Mouse (Mus musculus): ENCODE results near the gene Clca3a2. TPM values are rescaled to one million over a fixed set of nuclear protein-coding genes. Genes with fewer than 3 reads are reported as not detected.
"Not testable (repeated sequence)": the region's sequence is repeated elsewhere in the genome, so short reads cannot be mapped to it uniquely, and the experiment has no call there.

Clca3a2 gene
- not detected in 2 replicates for polyA plus RNA-seq (2014; fragmentation: Nextera tagmentation; extraction: Ambion mirVana)

GRCm38 (mm10) chr3:144819219-144819618 is at the start of gene Clca3a2:
Clca3a2 (minus strand) TSS chr3:144819494.
- not testable (repeated sequence) for H3K9me3 ChIP-seq (ENCODE audit: control insufficient read depth, low read length); H3K36me3 ChIP-seq (ENCODE audit: control insufficient read depth, insufficient read depth, low read length); H3K4me3 ChIP-seq (ENCODE audit: low read depth, low read length); H3K27me3 ChIP-seq (ENCODE audit: control insufficient read depth, insufficient read depth, low read length); H3K9ac ChIP-seq (ENCODE audit: low read length); DNase-seq (ENCODE audit: low spot score); H3K4me1 ChIP-seq (replicated peaks; ENCODE audit: control insufficient read depth, insufficient read depth, low read length); H3K4me2 ChIP-seq (ENCODE audit: low read depth, low read length, severe bottlenecking); ATAC-seq (replicated peaks; ENCODE audit: low FRiP score); H3K27ac ChIP-seq (ENCODE audit: low read depth, low read length)
- 90% methylated on average over 6 of the region's 6 CpGs for WGBS

- H3K9me3 ChIP-seq (ENCODE audit: control insufficient read depth, low read length), result no peaks in the 10 kb centered on the region
- DNase-seq (ENCODE audit: low spot score) (no peak), ATAC-seq (replicated peaks; ENCODE audit: low FRiP score) (no peak)
- WGBS, result 78% methylated on average over 4 of the region's 4 CpGs
- H3K9ac ChIP-seq (ENCODE audit: low read length), result no peak overlapping the region
- H3K27me3 ChIP-seq (ENCODE audit: control insufficient read depth, insufficient read depth, low read length), result no peaks in the 10 kb centered on the region
- no peak overlapping the region for H3K4me3 ChIP-seq (ENCODE audit: low read depth, low read length)
- no peak overlapping the region for H3K4me2 ChIP-seq (ENCODE audit: low read depth, low read length, severe bottlenecking)
- no peaks in the 10 kb centered on the region for H3K36me3 ChIP-seq (ENCODE audit: control insufficient read depth, insufficient read depth, low read length)
- H3K27ac ChIP-seq (ENCODE audit: low read depth, low read length), result no peak overlapping the region
- no peaks in the 10 kb centered on the region for H3K4me1 ChIP-seq (replicated peaks; ENCODE audit: control insufficient read depth, insufficient read depth, low read length)
Observed at GRCm38 (mm10) chr3:144849584-144849983, 30.3 kb upstream of the Clca3a2 start.

GRCm38 (mm10) chr3:144849014-144849556 is 29.8 kb upstream of the Clca3a2 start, which contains the start of gene Clca3b:
Clca3b (minus strand) TSS chr3:144849357.
- H3K27me3 ChIP-seq (ENCODE audit: control insufficient read depth, insufficient read depth, low read length); H3K9ac ChIP-seq (ENCODE audit: low read length); H3K27ac ChIP-seq (ENCODE audit: low read depth, low read length); H3K9me3 ChIP-seq (ENCODE audit: control insufficient read depth, low read length); ATAC-seq (replicated peaks; ENCODE audit: low FRiP score); H3K4me1 ChIP-seq (replicated peaks; ENCODE audit: control insufficient read depth, insufficient read depth, low read length); H3K36me3 ChIP-seq (ENCODE audit: control insufficient read depth, insufficient read depth, low read length); H3K4me2 ChIP-seq (ENCODE audit: low read depth, low read length, severe bottlenecking); H3K4me3 ChIP-seq (ENCODE audit: low read depth, low read length); DNase-seq (ENCODE audit: low spot score): not testable (repeated sequence)
- 90% methylated on average over 9 of the region's 9 CpGs for WGBS

GRCm38 (mm10) chr3:144827257-144827656 is 8.0 kb upstream of the Clca3a2 start:
- no peaks in the 10 kb centered on the region for H3K9me3 ChIP-seq (ENCODE audit: control insufficient read depth, low read length)
- H3K4me2 ChIP-seq (ENCODE audit: low read depth, low read length, severe bottlenecking), result no peak overlapping the region
- no peak for DNase-seq (ENCODE audit: low spot score)
- ATAC-seq (replicated peaks; ENCODE audit: low FRiP score), result no peak
- no peak overlapping the region for H3K9ac ChIP-seq (ENCODE audit: low read length)
- no peaks in the 10 kb centered on the region for H3K27me3 ChIP-seq (ENCODE audit: control insufficient read depth, insufficient read depth, low read length)
- no peak overlapping the region for H3K27ac ChIP-seq (ENCODE audit: low read depth, low read length)
- no peaks in the 10 kb centered on the region for H3K36me3 ChIP-seq (ENCODE audit: control insufficient read depth, insufficient read depth, low read length)
- H3K4me1 ChIP-seq (replicated peaks; ENCODE audit: control insufficient read depth, insufficient read depth, low read length), result no peaks in the 10 kb centered on the region
- WGBS, result 91% methylated on average over 6 of the region's 6 CpGs
- H3K4me3 ChIP-seq (ENCODE audit: low read depth, low read length), result no peak overlapping the region

- 23% methylated on average over 10 of the region's 10 CpGs for WGBS
- Histone ChIP-seq H3K27ac (ENCODE audit: low read depth, low read length) (no peak overlapping the region), H3K9ac (ENCODE audit: low read length) (no peak overlapping the region), H3K4me1 (replicated peaks; ENCODE audit: control insufficient read depth, insufficient read depth, low read length) (no peaks in the 10 kb centered on the region), H3K36me3 (ENCODE audit: control insufficient read depth, insufficient read depth, low read length) (no peaks in the 10 kb centered on the region), H3K9me3 (ENCODE audit: control insufficient read depth, low read length) (no peaks in the 10 kb centered on the region), H3K4me2 (ENCODE audit: low read depth, low read length, severe bottlenecking) (no peak overlapping the region), H3K27me3 (ENCODE audit: control insufficient read depth, insufficient read depth, low read length) (no peaks in the 10 kb centered on the region), H3K4me3 (ENCODE audit: low read depth, low read length) (no peak overlapping the region)
- peak; percentile 88 for ATAC-seq (replicated peaks; ENCODE audit: low FRiP score)
- peak; percentile 87 for DNase-seq (ENCODE audit: low spot score)
Observed at GRCm38 (mm10) chr3:144825151-144825550, 5.9 kb upstream of the Clca3a2 start.

GRCm38 (mm10) chr3:144823331-144823730 is 4.0 kb upstream of the Clca3a2 start:
- H3K4me1 ChIP-seq (replicated peaks; ENCODE audit: control insufficient read depth, insufficient read depth, low read length), result no peaks in the 10 kb centered on the region
- H3K9ac ChIP-seq (ENCODE audit: low read length), result no peak overlapping the region
- 81% methylated on average over 5 of the region's 5 CpGs for WGBS
- H3K4me3 ChIP-seq (ENCODE audit: low read depth, low read length), result no peak overlapping the region
- H3K27ac ChIP-seq (ENCODE audit: low read depth, low read length), result no peak overlapping the region
- DNase-seq (ENCODE audit: low spot score) (no peak), ATAC-seq (replicated peaks; ENCODE audit: low FRiP score) (no peak)
- no peaks in the 10 kb centered on the region for H3K9me3 ChIP-seq (ENCODE audit: control insufficient read depth, low read length)
- H3K4me2 ChIP-seq (ENCODE audit: low read depth, low read length, severe bottlenecking), result no peak overlapping the region
- H3K27me3 ChIP-seq (ENCODE audit: control insufficient read depth, insufficient read depth, low read length), result no peaks in the 10 kb centered on the region
- H3K36me3 ChIP-seq (ENCODE audit: control insufficient read depth, insufficient read depth, low read length), result no peaks in the 10 kb centered on the region

GRCm38 (mm10) chr3:144820632-144821031 is 1.3 kb upstream of the Clca3a2 start:
- no peak overlapping the region for H3K27ac ChIP-seq (ENCODE audit: low read depth, low read length)
- H3K9me3 ChIP-seq (ENCODE audit: control insufficient read depth, low read length), result no peaks in the 10 kb centered on the region
- 77% methylated on average over 1 of the region's 1 CpGs for WGBS
- H3K4me3 ChIP-seq (ENCODE audit: low read depth, low read length), result no peak overlapping the region
- no peak overlapping the region for H3K9ac ChIP-seq (ENCODE audit: low read length)
- no peak overlapping the region for H3K4me2 ChIP-seq (ENCODE audit: low read depth, low read length, severe bottlenecking)
- H3K36me3 ChIP-seq (ENCODE audit: control insufficient read depth, insufficient read depth, low read length), result no peaks in the 10 kb centered on the region
- H3K4me1 ChIP-seq (replicated peaks; ENCODE audit: control insufficient read depth, insufficient read depth, low read length), result no peaks in the 10 kb centered on the region
- ATAC-seq (replicated peaks; ENCODE audit: low FRiP score) (no peak), DNase-seq (ENCODE audit: low spot score) (no peak)
- no peaks in the 10 kb centered on the region for H3K27me3 ChIP-seq (ENCODE audit: control insufficient read depth, insufficient read depth, low read length)

- H3K4me2 ChIP-seq (ENCODE audit: low read depth, low read length, severe bottlenecking); H3K4me1 ChIP-seq (replicated peaks; ENCODE audit: control insufficient read depth, insufficient read depth, low read length); H3K9ac ChIP-seq (ENCODE audit: low read length); H3K36me3 ChIP-seq (ENCODE audit: control insufficient read depth, insufficient read depth, low read length); H3K27me3 ChIP-seq (ENCODE audit: control insufficient read depth, insufficient read depth, low read length); H3K27ac ChIP-seq (ENCODE audit: low read depth, low read length); DNase-seq (ENCODE audit: low spot score); H3K9me3 ChIP-seq (ENCODE audit: control insufficient read depth, low read length); H3K4me3 ChIP-seq (ENCODE audit: low read depth, low read length); ATAC-seq (replicated peaks; ENCODE audit: low FRiP score): not testable (repeated sequence)
- 91% methylated on average over 6 of the region's 6 CpGs for WGBS
Observed at GRCm38 (mm10) chr3:144813336-144813735, 6.0 kb downstream of the Clca3a2 start.

- no peak for ATAC-seq (replicated peaks; ENCODE audit: low FRiP score)
Observed at GRCm38 (mm10) chr3:144811821-144812220, 7.5 kb downstream of the Clca3a2 start.

More at GRCm38 (mm10) chr3:144811821-144812220, 7.5 kb downstream of the Clca3a2 start:
- Histone ChIP-seq H3K27me3 (ENCODE audit: control insufficient read depth, insufficient read depth, low read length) (no peaks in the 10 kb centered on the region), H3K9ac (ENCODE audit: low read length) (no peak overlapping the region), H3K27ac (ENCODE audit: low read depth, low read length) (no peak overlapping the region), H3K4me3 (ENCODE audit: low read depth, low read length) (no peak overlapping the region), H3K36me3 (ENCODE audit: control insufficient read depth, insufficient read depth, low read length) (no peaks in the 10 kb centered on the region), H3K4me1 (replicated peaks; ENCODE audit: control insufficient read depth, insufficient read depth, low read length) (no peaks in the 10 kb centered on the region), H3K9me3 (ENCODE audit: control insufficient read depth, low read length) (no peaks in the 10 kb centered on the region), H3K4me2 (ENCODE audit: low read depth, low read length, severe bottlenecking) (no peak overlapping the region)
- no peak for DNase-seq (ENCODE audit: low spot score)
- 33% methylated on average over 3 of the region's 3 CpGs for whole genome bisulfite sequencing
